Mouse (Mus musculus) hindbrain, postnatal 0 days (tissue): Measurements from ENCODE around the gene Acap2. TPM values are rescaled to one million over a fixed set of nuclear protein-coding genes. Genes with fewer than 3 reads are reported as not detected.

Experiments
- ATAC-seq: fragments of 200-750 bp; cut with Nextera tagmentation; 2 replicates; pipeline ENCODE4 v1.8.0; 2017; ENCODE audit warnings: mild to moderate bottlenecking, moderate TSS enrichment, moderate library complexity
- DNase-seq: peaks from one replicate; pipeline ENCODE4 v3.0.0-alpha.2; 2015; ENCODE audit warnings: low spot score
- H3K27ac ChIP-seq: fragments of 300-500 bp; sonication (generic); 2 replicates; pipeline ENCODE4 v1.5.1; 2014; ENCODE audit warnings: mild to moderate bottlenecking
- H3K27me3 ChIP-seq: fragments of 300-500 bp; sonication (generic); 2 replicates; pipeline ENCODE4 v1.6.1; 2014; ENCODE audit warnings: low read length, mixed read lengths; ENCODE audit not compliant: insufficient read depth
- H3K36me3 ChIP-seq: fragments of 300-500 bp; sonication (generic); 2 replicates; pipeline ENCODE4 v1.6.1; 2014; ENCODE audit warnings: low read length, mixed read lengths; ENCODE audit not compliant: insufficient read depth
- H3K4me1 ChIP-seq: fragments of 300-500 bp; sonication (generic); 2 replicates; pipeline ENCODE4 v1.6.1; 2014; ENCODE audit warnings: antibody characterized with exemption, low read length, mixed read lengths; ENCODE audit not compliant: insufficient read depth
- H3K4me2 ChIP-seq: fragments of 300-500 bp; sonication (generic); 2 replicates; pipeline ENCODE4 v1.6.1; 2014; ENCODE audit warnings: low read depth, mild to moderate bottlenecking, low read length, moderate library complexity, mixed read lengths
- H3K4me3 ChIP-seq: fragments of 300-500 bp; sonication (generic); 2 replicates; pipeline ENCODE4 v1.5.1; 2014; ENCODE audit warnings: low read length
- H3K9ac ChIP-seq: fragments of 300-500 bp; sonication (generic); replicated peaks from 2 replicates; pipeline ENCODE4 v1.6.1; 2014; ENCODE audit warnings: mild to moderate bottlenecking, low read length, moderate library complexity, mixed read lengths
- H3K9me3 ChIP-seq: fragments of 300-500 bp; sonication (generic); 2 replicates; pipeline ENCODE4 v1.6.1; 2016; ENCODE audit warnings: low read length, mixed read lengths
- CTCF ChIP-seq: IDR thresholded peaks from 2 replicates; pipeline ENCODE4 v1.5.1; 2016; ENCODE audit warnings: antibody characterized with exemption, control low read depth, low read depth
- WGBS: fragments of 180-500 bp; shearing (Covaris S2); extraction: QIAGEN DNeasy Blood & Tissue Kit; methylation state at CpG from one replicate; pipeline ENCODE4 v1.1.7; 2014; 5-methylcytosine and 5-hydroxymethylcytosine counted together
- polyA plus RNA-seq: library from polyadenylated mRNA; unstranded; fragments of >200 nt; fragmentation: Nextera tagmentation; extraction: Ambion mirVana; gene quantifications from 2 replicates; pipeline ENCODE4 v1.2.1, GENCODE M21; 2015
- total RNA-seq: library from RNA; depleted of rRNA; stranded (reverse); fragments of >200 nt; gene quantifications from 2 replicates; pipeline ENCODE4 v1.2.3, GENCODE M21; 2014

Gene Acap2
- total and polyA plus RNA-seq, 2 experiments from 2014 or later: 12.3 to 22.3 TPM

DNA sequence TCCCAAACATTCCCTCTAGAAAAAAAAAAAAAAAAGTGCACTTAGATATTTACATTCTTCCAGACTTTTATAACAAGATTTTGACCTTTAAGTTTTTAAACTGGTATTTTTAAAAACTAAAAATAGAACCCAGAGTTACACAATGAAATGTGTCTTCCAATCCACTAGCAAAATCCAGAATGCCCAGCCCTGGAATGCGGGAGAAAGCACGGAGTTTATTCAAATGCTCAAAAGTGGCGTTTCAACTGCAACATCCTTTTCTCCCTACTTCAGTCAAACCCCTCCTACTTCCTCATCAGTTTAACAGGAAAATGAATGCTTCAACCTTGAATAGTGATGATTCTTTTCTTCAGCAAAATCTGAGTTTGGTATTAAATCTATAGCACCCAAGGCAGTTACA lies 4.1 kb downstream of the Acap2 start:
- H3K36me3 ChIP-seq: no peaks in the 10 kb centered on the region
- H3K27ac ChIP-seq: no peak overlapping the region
- no peaks in the 10 kb centered on the region for H3K27me3 ChIP-seq
- H3K9ac ChIP-seq: no peak overlapping the region
- TF ChIP-seq CTCF: no peak
- peaks cover 4% of the 10 kb centered on the region for H3K4me1 ChIP-seq
- no peaks in the 10 kb centered on the region for H3K9me3 ChIP-seq
- H3K4me3 ChIP-seq: no peak overlapping the region
- WGBS: 68% methylated on average over 3 of the region's 3 CpGs
- ATAC-seq (no peak), DNase-seq (no peak)
- no peak overlapping the region for H3K4me2 ChIP-seq

DNA sequence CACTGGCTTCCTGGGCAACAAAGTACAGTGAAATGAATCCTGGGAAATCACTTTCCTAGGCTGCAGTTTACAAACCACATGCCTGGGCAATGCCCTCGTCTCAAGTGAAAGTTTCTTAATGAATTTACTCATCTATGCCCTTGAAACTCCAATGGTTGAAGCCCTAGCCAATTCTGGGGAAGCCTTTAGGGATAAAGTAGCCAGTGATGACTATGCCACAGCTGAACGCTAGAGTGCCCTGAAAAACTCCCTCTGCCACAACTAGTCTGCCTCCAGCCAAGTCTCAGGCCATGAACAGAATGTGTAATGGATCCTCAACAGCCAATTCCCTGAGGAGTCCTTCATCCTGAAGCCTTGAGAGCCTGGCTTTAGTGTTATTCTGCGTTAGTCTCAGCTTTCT lies 8.5 kb downstream of the Acap2 start:
- Histone ChIP-seq H3K4me1 (peaks cover 5% of the 10 kb centered on the region; the same call in 1 of the 2 replicates), H3K27ac (no peak overlapping the region), H3K27me3 (no peaks in the 10 kb centered on the region), H3K4me2 (no peak overlapping the region), H3K9ac (no peak overlapping the region), H3K9me3 (no peaks in the 10 kb centered on the region), H3K4me3 (no peak overlapping the region), H3K36me3 (no peaks in the 10 kb centered on the region)
- WGBS: 48% methylated on average over 3 of the region's 3 CpGs
- ATAC-seq (no peak), DNase-seq (peak; percentile 57)
- peak; percentile 34; the same call in 1 of the 2 replicates for TF ChIP-seq CTCF

- H3K9ac ChIP-seq: no peak overlapping the region
- ATAC-seq: no peak
- WGBS: 67% methylated on average over 6 of the region's 6 CpGs
- no peak overlapping the region for H3K4me3 ChIP-seq
- no peak overlapping the region for H3K27ac ChIP-seq
- H3K4me2 ChIP-seq: no peak overlapping the region
- peaks cover 5% of the 10 kb centered on the region; the same call in 1 of the 2 replicates for H3K4me1 ChIP-seq
- no peaks in the 10 kb centered on the region for H3K36me3 ChIP-seq
- no peak for DNase-seq
- no peaks in the 10 kb centered on the region for H3K27me3 ChIP-seq
- TF ChIP-seq CTCF: no peak
- H3K9me3 ChIP-seq: no peaks in the 10 kb centered on the region
Observed at GRCm38 (mm10) chr16:31191818-31192217, 9.2 kb downstream of the Acap2 start.

DNA sequence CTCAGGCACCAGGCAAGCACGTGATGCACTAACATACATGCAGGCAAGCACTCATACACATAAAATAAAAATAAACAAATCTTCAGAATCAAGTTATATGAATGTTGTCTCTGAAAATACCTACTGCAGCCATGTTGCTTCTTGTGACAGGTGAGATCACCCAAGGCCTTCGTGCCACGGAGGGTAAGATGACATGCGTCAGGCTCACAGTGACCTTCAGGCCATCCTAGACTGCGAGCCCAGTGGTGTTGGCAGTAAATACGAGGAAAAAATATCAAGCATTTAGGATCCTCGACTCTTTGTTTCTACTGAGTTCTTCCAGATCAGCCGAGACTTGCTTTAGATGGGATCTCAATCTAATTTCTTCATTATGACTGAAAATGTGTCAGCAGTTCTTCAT lies 10.6 kb downstream of the Acap2 start:
- no peaks in the 10 kb centered on the region for H3K9me3 ChIP-seq
- no peak for DNase-seq
- no peak for TF ChIP-seq CTCF
- no peaks in the 10 kb centered on the region for H3K36me3 ChIP-seq
- no peak overlapping the region for H3K27ac ChIP-seq
- H3K9ac ChIP-seq: no peak overlapping the region
- no peak for ATAC-seq
- no peak overlapping the region for H3K4me2 ChIP-seq
- H3K27me3 ChIP-seq: no peaks in the 10 kb centered on the region
- 90% methylated on average over 8 of the region's 8 CpGs for WGBS
- no peak overlapping the region for H3K4me3 ChIP-seq
- H3K4me1 ChIP-seq: peaks cover 5% of the 10 kb centered on the region; the same call in 1 of the 2 replicates

DNA sequence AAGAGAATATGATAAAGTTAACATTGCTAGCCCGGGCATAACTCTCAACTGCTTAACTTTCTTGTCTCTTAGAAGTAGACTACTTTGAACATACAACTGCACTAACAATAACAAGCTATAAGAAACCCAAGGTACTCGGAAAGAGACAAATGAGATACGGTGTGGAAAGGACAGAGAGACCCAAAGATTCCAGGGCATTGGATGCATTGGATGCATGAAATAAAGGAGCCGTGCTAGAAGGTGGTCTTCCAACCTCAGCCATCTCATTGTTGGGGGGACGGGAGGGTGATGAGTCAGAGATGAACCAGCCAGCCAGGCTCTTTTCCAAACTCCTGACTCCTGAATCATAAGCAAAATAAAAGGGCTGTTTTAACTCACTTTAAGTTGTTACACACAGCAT lies 11.8 kb downstream of the Acap2 start:
- 84% methylated on average over 5 of the region's 5 CpGs for WGBS
- Histone ChIP-seq H3K36me3 (no peaks in the 10 kb centered on the region), H3K4me1 (peaks cover 5% of the 10 kb centered on the region; the same call in 1 of the 2 replicates), H3K4me3 (no peak overlapping the region), H3K4me2 (no peak overlapping the region), H3K9ac (no peak overlapping the region), H3K27ac (no peak overlapping the region), H3K27me3 (no peaks in the 10 kb centered on the region), H3K9me3 (no peaks in the 10 kb centered on the region)
- no peak for ATAC-seq
- DNase-seq: no peak
- TF ChIP-seq CTCF: no peak

- H3K4me1 ChIP-seq: peaks cover 5% of the 10 kb centered on the region; the same call in 1 of the 2 replicates
- no peak for DNase-seq
- H3K27me3 ChIP-seq: no peaks in the 10 kb centered on the region
- H3K27ac ChIP-seq: no peak overlapping the region
- no peak for ATAC-seq
- no peak overlapping the region for H3K4me2 ChIP-seq
- no peaks in the 10 kb centered on the region for H3K9me3 ChIP-seq
- no peak for TF ChIP-seq CTCF
- 75% methylated on average over 2 of the region's 2 CpGs for WGBS
- H3K9ac ChIP-seq: no peak overlapping the region
- no peaks in the 10 kb centered on the region for H3K36me3 ChIP-seq
- H3K4me3 ChIP-seq: no peak overlapping the region
Observed at GRCm38 (mm10) chr16:31188799-31189198, 12.2 kb downstream of the Acap2 start.

GRCm38 (mm10) chr16:31188270-31188669 lies 12.8 kb downstream of the Acap2 start:
- WGBS: 26% methylated on average over 6 of the region's 6 CpGs
- Histone ChIP-seq H3K4me1 (peaks cover 5% of the 10 kb centered on the region; the same call in 1 of the 2 replicates), H3K27ac (no peak overlapping the region)

More at GRCm38 (mm10) chr16:31188270-31188669, 12.8 kb downstream of the Acap2 start:
- no peaks in the 10 kb centered on the region for H3K27me3 ChIP-seq
- H3K9me3 ChIP-seq: no peaks in the 10 kb centered on the region
- H3K9ac ChIP-seq: no peak overlapping the region
- ATAC-seq: peak; percentile 47; the same call in 1 of the 2 replicates
- no peak for TF ChIP-seq CTCF
- no peak overlapping the region for H3K4me3 ChIP-seq
- H3K36me3 ChIP-seq: no peaks in the 10 kb centered on the region
- H3K4me2 ChIP-seq: no peak overlapping the region
- peak; percentile 40 for DNase-seq
